Mouse (Mus musculus) liver, postnatal 0 days (tissue): ENCODE results near the gene Mex3a. TPM values are rescaled to one million over a fixed set of nuclear protein-coding genes. Genes with fewer than 3 reads are reported as not detected.
"Not testable (repeated sequence)": the region's sequence is repeated elsewhere in the genome, so short reads cannot be mapped to it uniquely, and the experiment has no call there.

Source experiments
- ATAC-seq: fragments of 200-750 bp; cut with Nextera tagmentation; 2 replicates; pipeline ENCODE4 v1.8.0; 2017; ENCODE audit warnings: mild to moderate bottlenecking, moderate library complexity
- DNase-seq: peaks from one replicate; pipeline ENCODE4 v3.0.0-alpha.2; 2016
- H3K27ac ChIP-seq: fragments of 300-500 bp; sonication (generic); 2 replicates; pipeline ENCODE4 v1.5.1; 2014; ENCODE audit warnings: antibody characterized with exemption, moderate library complexity, mild to moderate bottlenecking, low read depth
- H3K27me3 ChIP-seq: fragments of 300-500 bp; sonication (generic); 2 replicates; pipeline ENCODE4 v1.6.1; 2014; ENCODE audit warnings: low read length, control low read depth, mixed read lengths; ENCODE audit not compliant: insufficient read depth
- H3K36me3 ChIP-seq: fragments of 300-500 bp; sonication (generic); replicated peaks from 2 replicates; pipeline ENCODE4 v1.6.1; 2014; ENCODE audit warnings: mild to moderate bottlenecking, control low read depth, low read length, moderate library complexity, mixed read lengths; ENCODE audit not compliant: insufficient read depth
- H3K4me1 ChIP-seq: fragments of 300-500 bp; sonication (generic); 2 replicates; pipeline ENCODE4 v1.6.1; 2014; ENCODE audit warnings: antibody characterized with exemption, mild to moderate bottlenecking, control low read depth; ENCODE audit not compliant: insufficient read depth
- H3K4me2 ChIP-seq: fragments of 300-500 bp; sonication (generic); 2 replicates; pipeline ENCODE4 v1.6.1; 2014; ENCODE audit warnings: low read depth, mild to moderate bottlenecking, low read length, moderate library complexity, mixed read lengths
- H3K4me3 ChIP-seq: fragments of 300-500 bp; sonication (generic); 2 replicates; pipeline ENCODE4 v1.5.1; 2014; ENCODE audit warnings: low read depth, low read length
- H3K9ac ChIP-seq: fragments of 300-500 bp; sonication (generic); replicated peaks from 2 replicates; pipeline ENCODE4 v1.6.1; 2014; ENCODE audit warnings: mild to moderate bottlenecking, moderate library complexity
- H3K9me3 ChIP-seq: fragments of 300-500 bp; sonication (generic); 2 replicates; pipeline ENCODE4 v1.6.1; 2016; ENCODE audit warnings: mild to moderate bottlenecking, control low read depth, low read length, mixed read lengths
- CTCF ChIP-seq: sonication (generic); IDR thresholded peaks from 2 replicates; pipeline ENCODE4 v1.5.1; 2016; ENCODE audit warnings: antibody characterized with exemption, low read depth
- EP300 ChIP-seq: IDR thresholded peaks from 2 replicates; pipeline ENCODE4 v1.6.1; 2016; ENCODE audit warnings: antibody characterized with exemption, low read depth, mild to moderate bottlenecking
- WGBS: fragments of 180-500 bp; shearing (Covaris S2); extraction: QIAGEN DNeasy Blood & Tissue Kit; methylation state at CpG from one replicate; pipeline ENCODE4 v1.1.7; 2014; ENCODE audit not compliant: insufficient replicate concordance; 5-methylcytosine and 5-hydroxymethylcytosine counted together
- polyA plus RNA-seq: library from polyadenylated mRNA; unstranded; fragments of >200 nt; fragmentation: Nextera tagmentation; extraction: Ambion mirVana; gene quantifications from 2 replicates; pipeline ENCODE4 v1.2.1, GENCODE M21; 2015

The Mex3a gene
- polyA plus RNA-seq, 1 experiment from 2014 or later, result 0.51 TPM

GRCm38 (mm10) chr3:88573810-88574209 lies 41.6 kb downstream of the Mex3a start:
- WGBS, result 66% methylated on average over 2 of the region's 2 CpGs
- DNase-seq (no peak), ATAC-seq (no peak)
- Histone ChIP-seq H3K4me2 (no peak overlapping the region), H3K9ac (no peak overlapping the region), H3K36me3 (peaks cover 5% of the 10 kb centered on the region; the same call in 1 of the 2 replicates), H3K4me1 (peaks cover 9% of the 10 kb centered on the region), H3K9me3 (no peaks in the 10 kb centered on the region), H3K4me3 (no peak overlapping the region), H3K27ac (no peak overlapping the region), H3K27me3 (no peaks in the 10 kb centered on the region)
- no peak for TF ChIP-seq CTCF
- no peak for TF ChIP-seq EP300

- no peaks in the 10 kb centered on the region for H3K36me3 ChIP-seq
- H3K9ac ChIP-seq, result no peak within 1 kb of the TSS
- peaks cover 8% of the 10 kb centered on the region; the same call in 1 of the 2 replicates for H3K4me1 ChIP-seq
- DNase-seq (no peak), ATAC-seq (no peak)
- no peak within 1 kb of the TSS for H3K4me2 ChIP-seq
- H3K4me3 ChIP-seq, result no peak within 1 kb of the TSS
- WGBS, result 83% methylated on average over 3 of the region's 3 CpGs
- TF ChIP-seq EP300, result no peak
- no peak for TF ChIP-seq CTCF
- no peaks in the 10 kb centered on the region for H3K9me3 ChIP-seq
- no peak within 1 kb of the TSS for H3K27ac ChIP-seq
- no peaks in the 10 kb centered on the region for H3K27me3 ChIP-seq
These were observed 43.3 kb downstream of the Mex3a start, which contains the start of gene Ssr2 for GRCm38 (mm10) chr3:88575540-88575939. Gene Ssr2, plus strand, starts transcription at chr3:88575876.

GRCm38 (mm10) chr3:88577846-88578245 lies 45.7 kb downstream of the Mex3a start:
- DNase-seq, result not testable (repeated sequence)

GRCm38 (mm10) chr3:88578498-88579424 lies 46.6 kb downstream of the Mex3a start:
- TF ChIP-seq EP300 (no peak), CTCF (no peak)
- DNase-seq (no peak), ATAC-seq (no peak)
- no peak overlapping the region for H3K27ac ChIP-seq
- WGBS, result 40% methylated on average over 8 of the region's 8 CpGs
- H3K27me3 ChIP-seq, result no peaks in the 10 kb centered on the region
- no peaks in the 10 kb centered on the region for H3K9me3 ChIP-seq
- H3K4me1 ChIP-seq, result peaks cover 12% of the 10 kb centered on the region; the same call in 1 of the 2 replicates
- peak overlapping the region; percentile 86 for H3K4me3 ChIP-seq
- H3K4me2 ChIP-seq, result peak overlapping the region; percentile 78
- H3K9ac ChIP-seq, result no peak overlapping the region; the same call in 1 of the 2 replicates
- H3K36me3 ChIP-seq, result peaks cover 14% of the 10 kb centered on the region

More at GRCm38 (mm10) chr3:88577846-88578245, 45.7 kb downstream of the Mex3a start:
- H3K9ac ChIP-seq, H3K9me3 ChIP-seq, H3K27me3 ChIP-seq, H3K4me2 ChIP-seq, H3K27ac ChIP-seq, ATAC-seq, H3K4me3 ChIP-seq: not testable (repeated sequence)
- H3K4me1 ChIP-seq, result peaks cover 12% of the 10 kb centered on the region; the same call in 1 of the 2 replicates
- peaks cover 11% of the 10 kb centered on the region for H3K36me3 ChIP-seq
- 76% methylated on average over 5 of the region's 5 CpGs for WGBS

- Histone ChIP-seq H3K27me3 (no peaks in the 10 kb centered on the region), H3K9me3 (no peaks in the 10 kb centered on the region), H3K36me3 (peaks cover 14% of the 10 kb centered on the region), H3K4me2 (peak overlapping the region; percentile 78), H3K9ac (peak overlapping the region; percentile 93), H3K4me3 (peak overlapping the region; percentile 86), H3K27ac (peak overlapping the region; percentile 87), H3K4me1 (peaks cover 12% of the 10 kb centered on the region; the same call in 1 of the 2 replicates)
- ATAC-seq (peak; percentile 92), DNase-seq (peak; percentile 84)
- WGBS, result under 1% methylated on average over 34 of the region's 34 CpGs
- TF ChIP-seq EP300 (no peak), CTCF (no peak)
These were observed 47.4 kb downstream of the Mex3a start for GRCm38 (mm10) chr3:88579454-88580117.

- Histone ChIP-seq H3K4me3 (no peak overlapping the region), H3K4me1 (peaks cover 5% of the 10 kb centered on the region), H3K4me2 (no peak overlapping the region), H3K9me3 (no peaks in the 10 kb centered on the region), H3K27me3 (no peaks in the 10 kb centered on the region), H3K36me3 (peaks cover 39% of the 10 kb centered on the region), H3K9ac (no peak overlapping the region), H3K27ac (no peak overlapping the region)
- 87% methylated on average over 6 of the region's 6 CpGs for WGBS
- TF ChIP-seq CTCF (no peak), EP300 (no peak)
- no peak for ATAC-seq
- no peak for DNase-seq
These were observed 53.6 kb downstream of the Mex3a start for GRCm38 (mm10) chr3:88585769-88586168.
